Mouse (Mus musculus) granulocyte monocyte progenitor cell, adult 5-6 weeks (primary cell): ENCODE measurements around the gene Ms4a4d. TPM values are rescaled to one million over a fixed set of nuclear protein-coding genes. Genes with fewer than 3 reads are reported as not detected.

Source experiments
- ATAC-seq: replicated peaks from 2 replicates; pipeline ENCODE4 v1.8.0; 2016; ENCODE audit warnings: mild to moderate bottlenecking, moderate TSS enrichment, inconsistent platforms; ENCODE audit not compliant: poor library complexity, severe bottlenecking
- total RNA-seq, 2 experiments: library from RNA; stranded (forward) in 1 of 2; stranded (reverse) in 1 of 2; fragments of 200-712, 200-1000 nt in 1 of 2; fragments of >200 nt in 1 of 2; fragmentation: Nextera tagmentation in 1 of 2; gene quantifications; 2 replicates each; pipeline ENCODE4 v1.2.3; 2014 to 2017

The Ms4a4d gene
- total RNA-seq (2014; fragmentation: Nextera tagmentation) (not detected in 2 replicates), total RNA-seq (2017) (not detected in 2 replicates)

GRCm38 (mm10) chr19:11536593-11536992 lies at the start of gene Ms4a4d:
Gene Ms4a4d (plus strand): TSS chr19:11536801.
- ATAC-seq: no peak

- no peak for ATAC-seq
These were observed 45.0 kb upstream of the Ms4a4d start for GRCm38 (mm10) chr19:11491406-11492189.

DNA sequence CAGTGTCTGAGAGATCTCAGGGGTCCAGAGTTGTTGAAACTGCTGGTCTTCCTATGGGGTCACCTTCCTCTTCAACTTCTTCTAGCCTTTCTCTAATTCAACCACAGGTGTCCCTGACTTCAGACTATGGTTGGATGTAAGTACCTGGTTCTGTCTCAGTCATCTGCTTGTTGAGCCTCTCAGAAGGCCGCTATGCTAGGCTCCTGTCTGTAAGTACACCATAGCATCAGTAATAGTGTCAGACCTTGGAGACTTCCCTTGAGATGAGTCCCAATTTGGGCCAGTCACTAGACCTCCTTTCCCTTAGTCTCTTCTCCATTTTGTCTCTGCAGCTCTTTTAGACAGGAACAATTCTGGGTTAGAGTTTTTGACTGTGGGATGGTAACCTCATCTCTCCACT lies 43.9 kb upstream of the Ms4a4d start:
- ATAC-seq: no peak

- peak; percentile 53 for ATAC-seq
These were observed 42.1 kb upstream of the Ms4a4d start for GRCm38 (mm10) chr19:11494519-11494918.

- ATAC-seq: no peak
These were observed 40.2 kb upstream of the Ms4a4d start for GRCm38 (mm10) chr19:11496361-11496760.

GRCm38 (mm10) chr19:11497300-11497699 lies 39.3 kb upstream of the Ms4a4d start:
- peak; percentile 82 for ATAC-seq

DNA sequence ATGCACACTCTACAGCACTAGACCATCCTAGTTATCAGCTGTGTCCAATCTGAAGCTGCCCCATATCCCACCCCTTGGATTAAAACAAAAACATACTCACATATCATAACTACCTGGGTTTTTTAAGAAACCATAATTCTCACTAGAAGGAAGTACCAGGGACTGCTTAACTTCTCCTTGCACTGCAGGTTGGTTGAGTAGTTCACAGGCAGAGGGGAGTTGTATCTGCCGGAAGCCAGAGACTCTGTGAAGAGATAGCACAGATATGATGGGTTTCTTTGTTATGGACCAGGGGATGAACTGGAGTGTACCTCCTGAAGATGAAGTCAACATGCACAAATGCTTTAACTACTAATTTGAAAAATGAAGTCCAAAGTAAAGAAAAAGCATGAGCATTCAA lies 35.8 kb upstream of the Ms4a4d start:
- no peak for ATAC-seq

GRCm38 (mm10) chr19:11501326-11501725 lies 35.3 kb upstream of the Ms4a4d start:
- no peak for ATAC-seq

DNA sequence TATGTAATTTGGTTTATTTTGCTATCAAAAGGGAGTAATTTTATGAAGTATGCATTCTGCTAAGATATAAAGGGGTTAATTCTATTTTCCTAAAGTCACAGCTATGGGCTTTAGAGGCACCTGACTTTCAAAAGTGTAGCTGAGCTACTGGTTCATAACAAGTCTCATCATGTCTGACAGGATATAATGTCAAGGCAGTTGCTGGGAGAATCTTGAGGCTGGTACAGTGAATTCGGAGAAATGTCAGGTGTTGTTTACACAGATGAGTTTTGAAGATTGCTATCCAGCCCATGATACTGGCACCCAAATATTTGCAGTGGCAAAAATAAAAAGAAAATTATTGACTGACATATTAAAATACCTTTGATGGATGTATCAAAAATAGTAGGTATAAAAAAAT lies 31.7 kb upstream of the Ms4a4d start:
- no peak for ATAC-seq

DNA sequence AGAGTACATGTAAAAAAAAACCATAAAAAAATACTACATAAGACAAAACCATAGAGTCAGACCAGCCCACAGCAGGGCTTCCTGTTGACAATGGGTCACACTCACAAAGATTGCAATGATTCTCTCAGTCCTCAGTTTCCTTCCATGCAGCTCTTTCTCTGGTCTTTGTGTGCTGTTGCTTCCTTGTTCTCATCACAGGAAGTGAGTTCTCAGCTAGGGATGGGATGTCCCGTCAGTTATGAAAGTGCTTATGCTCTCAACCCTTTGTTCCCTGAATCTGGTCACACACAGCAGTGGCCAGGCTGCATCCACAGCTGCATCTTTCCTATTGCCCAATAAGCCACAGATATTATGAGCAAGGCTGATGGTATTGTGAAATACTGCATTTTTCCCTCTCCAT lies 23.1 kb upstream of the Ms4a4d start:
- peak; percentile 92 for ATAC-seq

- ATAC-seq: no peak
These were observed 20.4 kb upstream of the Ms4a4d start, which contains the start of gene Ms4a6b for GRCm38 (mm10) chr19:11516246-11516645. Gene Ms4a6b (plus strand): TSS chr19:11516512.

DNA sequence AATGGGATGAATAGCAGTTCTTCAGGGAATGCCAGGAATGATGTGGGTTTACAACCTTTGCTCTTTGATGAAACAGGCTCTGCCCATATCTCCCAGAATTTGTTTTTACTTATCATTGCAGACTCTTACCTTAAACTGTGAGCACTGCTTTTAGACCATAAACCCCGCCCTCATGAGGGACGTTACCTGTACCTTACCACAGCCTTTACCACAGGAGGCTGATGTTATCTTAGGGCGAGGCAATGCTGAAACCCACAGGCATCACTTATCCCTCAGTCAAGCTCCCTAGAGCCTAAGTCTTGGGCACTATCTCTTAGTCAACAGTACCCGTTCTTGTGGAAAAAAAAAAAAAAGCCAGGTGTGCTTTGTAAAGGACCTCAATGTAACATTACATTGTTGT lies 19.8 kb upstream of the Ms4a4d start:
- no peak for ATAC-seq

GRCm38 (mm10) chr19:11517373-11517772 lies 19.2 kb upstream of the Ms4a4d start:
- peak; percentile 60 for ATAC-seq

DNA sequence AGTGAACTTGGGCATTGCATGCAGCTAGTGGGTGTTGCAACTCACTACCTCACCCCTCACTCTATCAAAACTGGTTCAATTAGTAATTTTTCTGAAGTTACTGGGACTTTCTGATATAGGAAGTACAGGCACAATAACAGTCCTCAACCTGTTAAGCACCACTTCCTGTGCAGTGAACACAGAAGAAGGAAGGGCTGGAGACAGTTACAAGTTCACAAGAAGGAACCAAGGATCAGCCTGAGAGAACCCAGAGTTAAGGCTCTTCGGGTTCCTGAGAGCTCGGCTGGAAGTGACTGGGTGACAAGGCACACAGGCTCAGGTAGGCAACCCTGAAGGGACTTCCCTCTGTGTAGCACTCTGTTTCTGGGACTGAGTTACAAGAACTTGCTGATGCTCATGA lies 18.2 kb upstream of the Ms4a4d start:
- peak; percentile 64 for ATAC-seq

DNA sequence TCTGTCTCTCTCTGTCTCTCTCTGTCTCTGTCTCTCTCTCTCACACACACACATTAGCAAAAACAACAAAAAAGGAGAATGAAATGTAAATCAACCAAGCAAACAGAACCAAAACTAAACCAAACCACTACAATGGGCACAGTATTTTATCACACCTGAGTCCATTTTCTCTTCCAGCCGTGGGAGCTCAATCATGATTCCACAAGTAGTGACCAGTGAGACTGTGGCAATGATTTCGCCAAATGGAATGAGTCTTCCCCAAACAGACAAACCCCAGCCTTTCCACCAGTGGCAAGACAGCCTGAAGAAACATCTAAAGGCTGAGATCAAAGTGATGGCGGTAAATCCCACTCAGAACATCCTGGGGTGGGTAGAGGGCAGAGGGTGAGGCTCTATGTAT lies 16.5 kb upstream of the Ms4a4d start:
- no peak for ATAC-seq

- ATAC-seq: peak; percentile 90
These were observed 3.2 kb upstream of the Ms4a4d start for GRCm38 (mm10) chr19:11533421-11533820.

DNA sequence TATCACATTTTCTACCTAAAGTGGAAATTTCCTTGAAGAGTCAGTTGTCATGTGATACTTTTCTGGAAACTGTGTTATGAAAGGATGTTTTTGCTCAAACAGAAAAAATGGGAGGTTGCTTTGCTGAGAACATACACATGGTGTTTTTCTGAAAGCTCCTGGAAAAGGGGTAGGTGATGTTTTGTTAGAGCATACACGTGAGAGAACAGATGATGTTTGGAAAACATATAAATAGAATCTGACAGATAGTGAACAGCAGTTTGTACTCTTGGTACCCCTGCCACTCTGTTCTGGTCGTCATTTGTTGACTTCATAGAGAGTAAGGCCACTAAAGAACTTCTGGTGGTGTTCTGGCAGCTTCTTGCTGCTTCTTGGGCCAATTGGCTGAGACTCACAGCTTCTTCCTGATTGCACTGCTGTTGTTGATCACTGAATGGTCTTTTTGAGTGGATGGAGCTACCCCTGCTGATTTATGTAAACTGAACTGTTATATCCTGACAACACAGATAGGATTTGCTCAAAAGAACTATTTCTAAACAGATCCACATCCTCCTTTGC lies 2.6 kb upstream of the Ms4a4d start:
- no peak for ATAC-seq

- ATAC-seq: no peak
These were observed 735 bp downstream of the Ms4a4d start for GRCm38 (mm10) chr19:11537336-11537735.

GRCm38 (mm10) chr19:11540166-11540821 lies 3.7 kb downstream of the Ms4a4d start:
- ATAC-seq: peak; percentile 92

DNA sequence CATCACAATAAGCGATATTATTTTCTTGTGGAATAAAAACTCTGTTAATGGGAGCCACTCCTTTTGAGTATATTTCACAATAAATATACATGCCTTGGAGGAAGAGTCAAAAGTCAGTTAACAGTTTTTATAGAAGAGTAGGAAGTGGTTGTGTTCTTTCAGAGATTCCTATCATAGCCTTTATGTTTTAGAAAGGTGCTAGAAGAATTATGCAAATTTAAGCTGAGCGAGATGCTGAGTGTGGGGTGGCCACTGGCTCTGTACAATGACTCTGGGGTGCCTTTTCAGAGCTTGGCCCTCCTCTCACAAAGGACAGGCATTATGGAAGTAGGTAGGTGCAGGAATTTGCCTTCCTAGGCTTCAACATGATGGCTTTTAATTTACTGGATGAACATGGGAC lies 7.8 kb downstream of the Ms4a4d start:
- ATAC-seq: 0 out of 2 replicates have a peak, but pooled peaks have one; percentile 12

DNA sequence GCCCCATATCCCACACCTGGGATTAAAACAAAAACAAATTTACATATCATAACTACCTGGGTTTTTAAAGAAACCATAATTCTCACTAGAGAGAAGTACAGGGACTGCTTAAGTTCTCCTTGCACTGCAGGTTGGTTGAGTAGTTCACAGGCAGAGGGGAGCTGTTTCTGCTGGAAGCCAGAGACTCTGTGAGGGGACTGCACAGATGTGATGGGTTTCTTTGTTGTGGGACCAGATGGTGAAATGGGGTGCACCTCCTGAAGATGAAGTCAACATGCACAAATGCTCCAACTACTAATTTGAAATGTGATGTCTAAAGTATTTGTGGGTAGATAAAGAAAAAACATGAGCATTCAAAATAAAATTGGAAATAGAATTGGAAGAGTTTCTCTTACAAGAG lies 11.3 kb downstream of the Ms4a4d start:
- ATAC-seq: no peak
